Mouse (Mus musculus): ENCODE measurements at regions not wholly inside any gene's neighbourhood (a gene's known extent, or its start where the extent isn't known, plus 50 kb on each side); places are given as distances from the start of the nearest gene placed in this dataset.
A peak's percentile ranks its signal among the peaks of the same experiment; 100 is the strongest.

DNA sequence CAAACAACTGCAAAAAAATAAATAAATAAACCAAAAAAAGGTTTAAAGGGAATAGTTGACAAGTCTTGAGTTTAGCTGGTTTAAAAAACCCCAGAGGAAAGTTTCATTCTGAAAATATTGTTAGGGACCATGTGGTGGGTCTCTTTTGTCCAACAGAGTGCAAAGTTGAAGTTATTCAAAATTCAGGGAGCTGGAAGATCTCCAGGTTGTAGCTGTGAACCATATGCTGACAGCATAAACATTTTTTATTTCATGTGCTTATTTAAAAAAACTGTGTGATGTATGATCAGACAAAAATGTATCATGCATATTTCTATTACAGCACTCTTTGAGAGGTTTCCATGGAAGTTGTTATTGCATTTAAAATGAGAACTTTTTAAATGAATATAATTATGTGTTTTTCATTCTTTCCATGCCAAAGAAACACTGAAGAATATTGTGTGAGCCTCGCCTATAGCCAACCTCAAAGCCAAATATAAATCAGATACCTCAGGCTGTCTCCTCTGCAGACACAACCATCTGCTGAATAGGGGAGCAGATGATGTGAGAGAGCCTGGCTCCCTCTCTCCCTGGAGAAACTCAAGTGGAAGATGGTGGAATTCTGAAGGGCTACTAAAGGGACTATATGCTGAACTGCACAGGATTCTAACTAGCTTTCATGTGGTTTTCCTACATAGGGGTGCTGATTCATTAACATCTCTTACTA is 413.4 kb upstream of the Impad1 start:
- peak; percentile 9 for DNase-seq (ENCODE audit: low spot score)

DNA sequence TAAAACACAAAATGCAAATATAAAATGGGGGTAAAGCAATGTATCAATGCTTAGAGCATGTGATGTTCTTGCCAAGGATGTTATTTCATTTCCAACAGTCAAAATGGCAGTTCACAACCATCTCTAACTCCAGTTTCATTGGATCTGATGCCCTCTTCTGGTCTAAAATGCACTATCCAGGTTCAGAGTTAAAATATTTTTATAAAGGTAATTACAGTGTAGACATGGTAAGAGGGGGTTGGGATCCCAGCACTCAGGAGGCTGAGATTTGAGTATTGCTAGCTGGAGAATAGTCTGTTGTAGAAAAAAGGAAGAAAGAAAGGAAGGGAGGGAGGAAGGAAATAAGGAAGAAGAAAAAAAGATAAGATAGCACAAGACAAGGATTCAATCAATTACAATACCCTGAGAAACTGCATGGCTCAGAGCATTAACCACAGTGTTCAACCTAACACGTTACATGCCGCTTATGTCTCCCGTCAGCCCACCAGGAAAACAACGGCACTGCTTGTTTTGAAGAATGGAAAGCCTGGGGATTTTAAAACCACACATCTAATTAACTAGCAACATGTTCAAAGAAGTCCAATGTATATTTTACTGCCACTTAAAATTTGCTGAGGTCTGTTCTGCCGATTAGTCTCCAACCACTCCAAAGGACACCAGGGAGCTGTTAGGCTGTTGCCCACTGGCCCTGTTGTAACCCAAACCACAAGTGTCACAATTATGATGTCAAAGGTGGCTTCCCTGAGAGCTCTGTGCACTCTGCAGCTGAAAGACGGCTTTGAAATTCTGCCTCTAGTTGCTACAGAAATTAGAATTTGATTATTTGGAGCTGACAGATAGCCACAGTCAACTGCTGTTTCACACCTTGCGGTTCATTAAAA is 412.4 kb upstream of the Impad1 start:
- no peak for DNase-seq (ENCODE audit: low spot score)

DNA sequence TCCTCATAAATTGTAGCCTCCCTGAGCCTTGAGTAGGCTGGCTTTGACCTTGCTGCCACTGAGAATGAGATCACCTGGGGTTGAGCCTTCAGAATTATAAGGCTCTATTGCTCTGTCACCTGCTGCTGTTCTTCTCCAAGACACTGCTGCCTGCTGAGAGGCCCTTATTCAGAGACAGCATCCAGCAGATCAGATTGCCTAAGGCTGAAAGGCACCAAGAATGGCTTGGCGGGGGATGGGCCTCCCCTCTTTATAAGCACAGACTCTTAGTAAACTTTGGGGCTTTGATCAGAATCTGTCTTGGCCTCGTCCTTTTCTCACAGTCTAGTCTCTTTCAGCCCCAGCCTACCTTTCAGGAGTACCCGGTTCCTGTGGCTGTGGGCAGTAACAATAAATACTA is 401.1 kb upstream of the Impad1 start:
- no peak for DNase-seq (ENCODE audit: low spot score)

DNA sequence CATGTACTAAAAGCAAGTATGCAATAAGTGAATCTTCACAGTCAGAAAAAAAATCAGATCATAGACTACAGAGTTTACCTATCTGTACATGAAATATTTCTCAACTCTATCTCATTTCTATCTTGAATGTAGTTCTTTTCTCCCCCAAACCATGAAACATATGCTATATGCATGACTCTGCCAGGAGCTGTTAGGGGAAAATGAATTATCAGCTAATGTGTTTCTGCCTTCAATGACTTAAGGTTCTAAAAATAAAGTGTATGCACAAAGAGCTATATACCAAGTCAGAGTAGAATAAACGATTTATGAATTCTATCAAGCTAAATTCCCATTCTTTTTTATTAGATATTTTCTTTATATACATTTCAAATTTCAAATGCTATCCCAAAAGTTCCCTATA is 388.4 kb upstream of the Impad1 start:
- DNase-seq (ENCODE audit: low spot score) = no peak

DNA sequence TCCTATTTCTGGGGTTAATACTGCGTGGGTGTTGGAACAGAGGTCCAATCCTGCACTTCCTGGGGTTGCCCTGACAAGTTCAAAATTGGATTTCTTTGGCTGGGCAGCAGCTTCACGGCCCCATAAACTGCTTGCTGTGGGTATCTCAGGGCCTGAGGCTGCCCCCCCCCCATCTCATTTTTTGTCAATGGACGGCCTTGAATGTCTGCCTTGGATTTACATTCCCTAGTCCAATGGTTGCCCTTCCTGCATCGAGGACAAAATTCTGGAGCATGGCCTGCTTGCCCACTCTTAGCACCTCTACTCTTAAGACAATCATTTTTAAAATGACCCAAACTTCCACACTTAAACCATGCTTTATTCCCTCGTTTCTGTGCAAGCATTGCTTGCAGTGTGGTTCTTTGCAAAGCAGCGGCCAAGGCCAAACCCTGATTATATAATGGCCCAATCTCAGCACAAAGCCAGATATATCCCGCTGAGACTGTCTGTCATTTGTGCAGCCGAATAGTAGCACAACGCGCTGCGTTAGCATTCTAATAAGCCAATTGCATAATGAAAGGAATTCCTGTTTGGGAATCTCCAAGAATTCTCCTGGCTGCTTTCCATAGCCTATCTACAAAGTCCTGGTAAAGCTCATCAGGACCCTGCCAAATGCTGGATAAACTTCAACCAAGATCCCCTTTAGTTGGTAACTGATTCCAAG is 386.0 kb upstream of the Impad1 start:
- DNase-seq (ENCODE audit: low spot score) = peak; percentile 3

DNA sequence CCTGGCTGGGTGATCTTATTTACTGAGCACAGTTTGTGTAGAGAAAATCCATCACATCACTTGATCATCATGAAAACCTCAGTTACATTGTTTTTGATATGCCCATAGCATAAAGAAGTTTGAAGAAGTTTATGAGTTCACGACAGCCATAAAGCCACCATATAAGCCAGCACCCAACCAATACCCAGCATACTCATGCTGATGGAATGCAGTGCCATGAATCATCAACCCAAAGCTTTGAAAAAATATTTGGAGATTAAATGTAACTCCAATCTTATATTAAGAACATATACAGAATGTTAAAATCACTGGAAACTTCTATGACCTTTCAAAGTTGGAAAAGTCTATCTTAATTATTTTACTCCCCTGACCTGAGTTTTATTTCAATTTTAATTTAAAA is 372.1 kb upstream of the Impad1 start:
- DNase-seq (ENCODE audit: low spot score) = no peak

DNA sequence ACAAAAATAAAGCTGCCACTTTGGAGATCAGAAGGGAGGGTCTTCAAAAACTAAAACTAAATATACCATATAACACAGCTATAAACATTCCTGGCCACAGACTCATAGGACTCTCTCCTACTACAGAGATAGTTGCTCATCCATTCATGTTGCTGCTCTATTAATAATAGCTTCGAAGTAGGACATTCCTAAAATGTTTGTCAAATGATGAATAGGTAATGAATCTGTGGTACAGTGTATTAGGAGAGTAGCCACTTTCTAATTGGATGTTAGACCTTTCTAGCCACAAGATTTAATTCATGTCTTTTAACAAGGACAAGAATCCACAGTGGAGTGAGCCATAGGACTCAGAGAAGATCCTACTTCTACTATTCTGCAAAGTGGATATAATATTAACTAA is 367.8 kb upstream of the Impad1 start:
- DNase-seq (ENCODE audit: low spot score) = no peak

DNA sequence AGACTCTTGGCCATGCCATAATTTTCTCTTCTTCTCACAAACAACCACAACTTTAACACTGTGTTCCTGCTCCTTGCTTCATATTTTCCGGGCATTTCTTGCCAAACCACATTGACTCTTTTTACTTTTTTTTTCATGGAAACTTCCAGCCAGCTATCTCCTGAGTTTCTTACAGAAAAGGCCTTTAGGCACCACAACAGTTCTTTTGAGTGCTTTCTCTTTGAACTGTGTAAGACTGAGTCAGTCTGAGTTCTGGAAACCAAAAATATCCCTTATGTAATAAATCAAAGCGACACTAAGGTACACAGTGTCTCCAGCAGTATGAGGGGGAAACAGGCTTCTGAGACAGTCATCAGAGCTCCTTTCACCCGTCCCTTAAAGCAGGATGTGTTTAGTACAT is 337.6 kb upstream of the Impad1 start:
- no peak for DNase-seq (ENCODE audit: low spot score)

DNA sequence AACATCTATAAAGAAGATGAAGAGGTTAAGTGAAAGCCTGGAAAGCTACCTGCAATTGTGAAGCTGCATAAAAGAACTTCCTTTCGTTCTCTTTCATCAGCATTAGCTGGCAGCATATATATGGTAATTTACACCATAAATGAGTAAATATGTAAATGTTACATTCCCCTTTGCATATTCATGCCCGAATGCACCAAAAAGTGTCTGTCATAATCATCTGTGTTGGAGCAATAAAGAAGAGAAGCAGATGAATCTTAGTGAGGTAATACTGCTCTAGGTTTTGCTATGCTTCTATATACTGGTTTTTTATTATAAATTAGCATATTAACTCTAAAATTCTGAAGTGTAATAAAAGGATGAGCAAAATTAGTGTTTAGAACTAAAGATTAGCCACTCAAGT is 332.9 kb upstream of the Impad1 start:
- no peak for DNase-seq (ENCODE audit: low spot score)

DNA sequence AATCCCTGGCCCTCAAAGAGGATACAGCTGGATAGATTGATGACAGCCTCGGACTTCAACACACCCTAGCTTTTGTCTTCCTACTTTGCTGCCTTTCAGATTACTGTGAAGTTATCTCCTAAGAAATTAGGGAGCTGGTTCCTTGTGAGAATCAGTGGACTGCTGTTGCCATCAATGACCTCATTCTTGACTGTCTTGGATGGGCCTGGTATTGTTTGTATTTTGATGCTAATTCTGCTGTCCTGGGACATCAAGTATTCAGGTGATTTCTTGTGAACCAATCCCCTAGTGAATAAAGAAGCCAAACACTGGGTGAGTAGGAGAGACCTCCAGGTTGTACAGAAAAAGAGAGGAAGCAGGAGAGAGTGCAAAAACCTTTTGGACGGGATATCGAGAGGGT is 305.3 kb upstream of the Impad1 start:
- DNase-seq (ENCODE audit: low spot score) = no peak

DNA sequence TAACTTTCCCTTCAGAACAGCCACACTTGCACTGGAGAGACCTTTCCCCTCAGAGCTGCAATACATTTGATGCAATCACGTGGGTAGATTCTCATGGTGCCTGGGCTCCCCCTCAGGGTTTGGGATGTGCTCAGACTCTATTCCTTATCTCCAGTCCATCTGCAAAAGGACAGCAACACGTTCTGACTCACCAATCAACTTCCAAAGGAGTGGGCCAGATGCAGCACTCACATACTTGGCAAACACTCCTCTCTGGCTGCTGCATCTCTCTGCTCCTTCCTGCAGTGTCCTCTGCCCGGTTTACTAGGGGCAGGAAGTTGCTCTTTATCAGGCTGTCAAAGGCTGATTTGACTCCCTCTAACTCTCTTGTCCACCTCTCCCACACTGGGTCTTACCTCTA is 285.6 kb upstream of the Impad1 start:
- DNase-seq (ENCODE audit: low spot score) = no peak

DNA sequence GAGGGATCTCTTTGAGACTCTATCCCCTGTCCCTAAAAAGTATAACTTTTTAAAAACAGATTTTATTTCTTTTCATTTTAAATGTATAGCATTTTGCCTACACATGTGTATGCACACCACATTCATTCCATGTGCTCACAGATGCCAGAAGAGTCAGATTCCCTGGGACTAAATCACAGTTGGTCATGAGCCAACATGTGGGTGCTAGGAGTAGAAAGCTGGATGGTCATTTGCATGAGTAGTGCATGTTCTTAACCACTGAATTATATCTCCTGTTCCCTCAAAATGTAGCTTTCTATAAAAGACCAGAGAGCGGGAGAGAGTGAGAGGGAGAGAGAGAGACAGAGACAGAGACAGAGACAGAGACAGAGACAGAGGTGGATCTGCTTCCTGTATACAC is 281.6 kb upstream of the Impad1 start:
- no peak for DNase-seq (ENCODE audit: low spot score)

DNA sequence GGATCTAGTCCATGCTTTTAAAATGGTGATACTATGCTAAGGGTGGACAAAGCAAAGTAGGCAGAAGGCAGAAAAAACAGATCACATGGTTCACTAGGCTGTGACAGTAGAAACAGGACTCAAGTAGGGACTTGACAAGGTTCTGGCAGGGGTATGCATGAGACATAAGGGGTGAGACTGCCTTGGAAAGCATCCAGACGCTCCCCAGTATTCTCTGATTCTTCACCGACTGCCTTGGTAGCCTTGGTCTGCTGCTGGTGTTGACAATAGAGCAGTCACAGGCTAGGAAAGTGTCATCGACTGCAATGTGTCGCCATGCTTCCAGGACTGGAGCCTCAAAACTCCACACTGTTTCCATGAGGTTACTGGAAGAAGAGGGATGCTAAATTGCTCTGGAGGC is 278.1 kb upstream of the Impad1 start:
- no peak for DNase-seq (ENCODE audit: low spot score)

DNA sequence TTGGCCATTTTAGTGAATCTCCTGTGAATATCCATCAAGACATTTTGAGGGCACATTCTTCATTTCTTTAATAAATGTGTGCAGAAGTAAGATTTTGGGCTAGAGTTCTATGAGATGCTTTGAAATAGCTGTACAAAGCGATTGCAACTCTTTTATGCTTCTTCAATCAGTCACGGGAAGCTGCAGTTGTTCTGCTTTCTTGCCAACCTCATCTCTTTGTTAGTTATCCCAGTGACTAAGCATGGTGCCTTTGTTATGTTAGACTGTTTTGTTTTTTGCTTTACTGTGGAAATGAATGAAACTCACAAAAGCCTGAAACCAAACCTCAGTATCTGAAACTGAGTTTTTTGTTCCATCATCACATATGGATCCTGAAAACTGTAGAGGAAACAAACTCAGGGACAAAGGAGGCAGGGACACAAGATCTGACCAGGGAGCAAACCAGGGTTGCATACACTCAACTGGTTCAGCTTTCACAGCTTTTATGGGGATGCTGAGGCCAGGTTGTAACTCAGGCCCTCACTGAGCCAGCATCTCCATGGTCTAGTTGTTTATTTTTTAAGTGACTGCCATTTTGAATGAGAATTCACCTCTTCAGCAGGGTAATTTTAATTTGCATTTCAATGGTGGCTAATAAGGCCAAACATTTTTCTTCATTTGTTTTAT is 266.3 kb upstream of the Impad1 start:
- DNase-seq (ENCODE audit: low spot score) = no peak

DNA sequence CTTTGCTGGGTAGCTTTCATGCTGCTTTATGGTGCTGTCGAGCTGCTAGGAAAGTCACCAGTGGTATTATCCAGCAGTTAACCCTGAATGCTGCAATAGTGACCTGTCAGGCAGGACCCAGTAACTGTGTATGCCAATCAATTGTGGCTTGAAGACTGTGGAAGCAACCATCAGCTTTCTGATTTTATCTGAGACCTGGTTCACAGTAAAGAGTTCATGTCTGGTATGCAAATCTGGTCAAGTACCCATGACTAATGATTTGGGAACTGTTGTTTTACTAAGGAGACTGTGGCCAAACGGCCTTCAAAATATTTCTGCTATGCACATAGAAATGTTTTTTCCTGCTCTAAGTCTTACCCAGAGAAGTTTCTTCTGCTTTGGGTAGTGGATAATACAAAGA is 236.8 kb upstream of the Impad1 start:
- DNase-seq (ENCODE audit: low spot score) = no peak

DNA sequence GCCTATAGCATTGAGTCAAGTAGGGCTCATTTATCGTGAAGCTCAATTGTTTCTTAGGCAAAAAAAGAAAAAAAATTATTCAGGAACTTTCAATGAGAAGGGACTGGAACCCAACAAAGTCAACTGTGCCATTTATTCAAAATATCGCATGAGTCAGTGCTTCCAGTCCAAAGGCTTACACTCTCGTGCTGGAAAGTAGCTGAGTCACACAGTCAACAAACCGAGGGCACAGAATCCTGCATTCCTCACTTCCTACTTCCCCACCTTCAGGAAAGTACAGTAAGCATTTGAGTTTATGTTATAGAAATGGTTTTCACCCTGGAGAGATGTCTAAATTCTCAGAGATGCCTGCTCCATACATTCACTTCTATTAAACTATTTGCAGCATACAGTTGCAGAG is 194.3 kb upstream of the Impad1 start:
- DNase-seq (ENCODE audit: low spot score) = no peak

DNA sequence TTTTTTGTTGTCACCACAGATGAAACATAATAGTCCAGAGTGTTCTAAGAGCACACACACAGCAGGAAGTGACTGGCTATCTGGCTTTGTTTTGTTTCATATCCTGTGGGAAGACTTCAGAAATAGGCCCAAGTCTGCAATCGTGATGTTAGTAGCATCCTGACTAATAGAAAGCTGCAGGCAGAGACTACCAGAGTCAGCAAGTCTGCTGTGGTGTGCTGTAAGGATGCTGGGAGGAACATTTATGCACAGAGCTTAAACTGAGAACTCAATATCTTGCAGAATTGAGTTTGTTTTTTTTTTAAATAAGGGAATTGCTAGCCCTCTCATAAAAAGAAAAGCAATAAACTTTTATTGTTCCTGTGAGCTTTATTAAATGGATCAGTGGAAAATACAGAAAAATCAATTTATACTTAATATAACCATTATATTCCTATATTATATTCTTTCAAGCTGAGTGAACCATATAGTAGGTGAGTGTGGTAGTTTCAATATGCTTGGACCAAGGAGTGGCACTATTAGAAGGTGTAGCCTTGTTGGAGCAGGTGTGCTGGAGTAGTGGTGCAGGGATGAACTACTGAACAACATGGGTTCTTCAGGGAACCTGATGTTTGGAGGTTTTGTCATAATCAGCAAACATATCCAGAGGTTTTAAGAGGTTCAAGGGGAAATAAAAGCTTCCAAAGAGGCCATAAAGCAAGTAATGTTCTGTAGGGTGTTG is 190.5 kb upstream of the Impad1 start:
- DNase-seq (ENCODE audit: low spot score) = no peak

DNA sequence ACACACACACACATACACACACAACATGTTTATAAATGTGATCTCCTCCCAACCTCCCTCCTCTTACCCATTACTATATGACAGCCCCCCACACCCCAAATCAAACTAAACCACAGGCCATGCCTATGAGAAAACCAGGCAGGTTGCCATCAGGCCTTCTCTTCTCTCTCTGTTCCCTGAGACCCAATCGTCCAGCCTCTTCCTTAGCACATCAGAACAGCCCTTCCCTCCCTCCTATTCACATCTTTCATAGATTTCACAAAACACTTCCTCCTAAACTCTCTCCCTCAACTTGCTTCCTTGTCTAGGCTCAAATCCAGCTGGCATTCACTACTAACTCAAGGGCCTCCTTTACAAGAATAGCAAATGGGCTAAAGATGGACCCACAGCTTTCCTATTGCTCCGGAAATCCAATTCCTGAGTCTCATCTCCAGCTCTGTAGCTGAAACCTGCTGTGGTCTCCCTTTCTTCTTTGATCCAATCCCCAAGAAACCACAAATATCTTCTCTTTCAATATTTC is 178.7 kb upstream of the Impad1 start:
- no peak for DNase-seq (ENCODE audit: low spot score)

DNA sequence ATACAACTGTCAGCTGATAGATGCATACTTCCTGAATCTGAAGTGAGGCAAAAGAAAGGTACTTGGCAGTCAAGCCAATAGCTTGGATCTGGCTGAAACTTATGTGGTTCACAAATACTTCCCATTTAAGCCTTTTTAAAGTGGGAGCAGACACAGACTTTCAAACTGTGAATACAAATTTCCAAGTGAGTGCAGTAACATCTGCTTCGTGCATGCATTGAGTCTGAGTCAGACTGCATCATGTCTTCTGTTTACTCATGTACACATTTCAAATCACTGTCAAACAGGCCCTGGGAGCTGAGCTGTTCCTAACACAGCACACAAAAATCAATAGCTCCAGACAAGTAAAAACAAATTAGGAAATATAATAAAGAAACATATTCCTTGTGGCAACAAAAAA is 155.8 kb upstream of the Impad1 start:
- no peak for DNase-seq (ENCODE audit: low spot score)

DNA sequence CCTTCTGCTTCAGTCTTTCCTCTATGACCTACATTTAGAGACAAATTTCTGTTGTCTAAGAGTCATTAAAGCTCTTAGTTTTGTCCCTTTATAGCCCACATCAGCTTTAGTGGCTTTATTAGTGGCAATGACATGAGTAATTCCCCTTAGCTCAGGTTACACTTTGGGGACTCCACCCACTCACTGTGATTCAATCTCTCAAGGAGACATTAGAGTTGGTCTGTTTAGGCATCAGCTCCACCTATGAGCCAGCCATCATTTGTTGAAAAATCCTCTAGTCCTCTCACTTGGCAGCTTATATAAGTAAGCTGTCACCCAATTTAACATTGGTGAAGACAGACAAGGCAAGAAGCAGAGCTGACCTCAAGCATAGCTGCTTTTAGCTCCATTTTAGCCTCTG is 151.3 kb upstream of the Impad1 start:
- no peak for DNase-seq (ENCODE audit: low spot score)

DNA sequence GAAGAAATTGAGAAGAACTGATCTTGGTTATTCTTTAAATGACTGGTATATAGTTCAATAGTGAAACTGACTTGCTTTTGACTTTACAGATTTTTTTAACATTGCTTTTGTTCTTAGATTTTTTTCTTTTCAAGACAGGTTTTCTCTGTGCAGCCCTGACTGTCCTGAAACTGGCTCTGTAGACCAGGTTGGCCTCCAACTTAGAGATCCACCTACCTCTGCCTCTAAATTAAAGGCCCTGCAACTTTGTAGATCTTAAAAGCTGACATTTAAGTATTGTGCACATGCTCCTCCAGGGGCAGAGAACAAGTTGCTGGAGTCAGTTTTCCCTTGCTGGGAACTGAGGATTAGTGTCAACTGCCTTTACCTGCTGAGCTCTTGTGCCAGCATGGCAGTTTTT is 132.6 kb upstream of the Impad1 start:
- DNase-seq (ENCODE audit: low spot score) = no peak

DNA sequence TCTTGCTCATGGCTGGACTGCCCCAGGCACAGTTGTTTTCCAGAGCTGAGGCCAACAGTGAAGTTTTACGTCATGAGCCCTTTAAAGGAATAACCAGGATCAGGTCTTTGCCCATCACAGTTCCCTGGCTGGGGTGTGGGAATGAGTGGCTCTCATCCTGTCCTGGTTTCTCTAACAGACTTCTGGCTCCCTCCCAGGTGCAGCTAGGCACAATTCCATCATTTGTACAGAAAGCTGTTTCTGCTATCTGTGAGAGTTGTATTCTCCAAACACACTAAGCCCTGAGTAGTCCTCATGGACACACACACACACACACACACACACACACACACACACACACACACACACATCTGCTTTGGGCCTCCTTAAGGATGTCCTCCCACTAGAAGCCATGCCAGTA is 127.1 kb upstream of the Impad1 start:
- DNase-seq (ENCODE audit: low spot score) = peak; percentile 5

All from layer of hippocampus, adult 11-12 months (tissue).